Mouse (Mus musculus): Measurements from ENCODE around the gene Kmt2a. TPM values are rescaled to one million over a fixed set of nuclear protein-coding genes. Genes with fewer than 3 reads are reported as not detected.

Gene Kmt2a
- polyA plus RNA-seq, 1 experiment from 2014 or later = 12.0 TPM

- Histone ChIP-seq H3K4me1 (replicated peaks) (peaks cover 11% of the 10 kb centered on the region), H3K9ac (no peak overlapping the region), H3K27ac (ENCODE audit: poor library complexity, severe bottlenecking) (no peak overlapping the region), H3K36me3 (no peaks in the 10 kb centered on the region), H3K27me3 (replicated peaks) (no peaks in the 10 kb centered on the region), H3K9me3 (replicated peaks) (no peaks in the 10 kb centered on the region), H3K4me2 (no peak overlapping the region), H3K4me3 (no peak overlapping the region)
- WGBS = 59% methylated on average over 4 of the region's 4 CpGs
- ATAC-seq (ENCODE audit: insufficient number of reproducible peaks, low FRiP score) = no peak
These were observed 19.3 kb upstream of the Kmt2a start for GRCm38 (mm10) chr9:44900402-44900801.

GRCm38 (mm10) chr9:44899716-44900115 is 18.6 kb upstream of the Kmt2a start:
- ATAC-seq (ENCODE audit: insufficient number of reproducible peaks, low FRiP score) = no peak
- WGBS = 66% methylated on average over 3 of the region's 3 CpGs

GRCm38 (mm10) chr9:44897024-44897423 is 15.9 kb upstream of the Kmt2a start:
- H3K27ac ChIP-seq (ENCODE audit: poor library complexity, severe bottlenecking) = no peak overlapping the region
- no peak overlapping the region for H3K9ac ChIP-seq
- no peak overlapping the region for H3K4me2 ChIP-seq
- peaks cover 8% of the 10 kb centered on the region for H3K4me1 ChIP-seq (replicated peaks)
- WGBS = 57% methylated on average over 4 of the region's 4 CpGs
- ATAC-seq (ENCODE audit: insufficient number of reproducible peaks, low FRiP score) = no peak
- no peaks in the 10 kb centered on the region for H3K36me3 ChIP-seq
- no peaks in the 10 kb centered on the region for H3K27me3 ChIP-seq (replicated peaks)
- H3K9me3 ChIP-seq (replicated peaks) = no peaks in the 10 kb centered on the region
- H3K4me3 ChIP-seq = no peak overlapping the region

More at GRCm38 (mm10) chr9:44899716-44900115, 18.6 kb upstream of the Kmt2a start:
- no peak overlapping the region for H3K4me3 ChIP-seq
- H3K9me3 ChIP-seq (replicated peaks) = no peaks in the 10 kb centered on the region
- peaks cover 4% of the 10 kb centered on the region for H3K4me1 ChIP-seq (replicated peaks)
- no peak overlapping the region for H3K9ac ChIP-seq
- no peak overlapping the region for H3K27ac ChIP-seq (ENCODE audit: poor library complexity, severe bottlenecking)
- no peaks in the 10 kb centered on the region for H3K36me3 ChIP-seq
- no peaks in the 10 kb centered on the region for H3K27me3 ChIP-seq (replicated peaks)
- H3K4me2 ChIP-seq = no peak overlapping the region

- WGBS = 17% methylated on average over 3 of the region's 3 CpGs
- ATAC-seq (ENCODE audit: insufficient number of reproducible peaks, low FRiP score) = no peak
These were observed 11.6 kb upstream of the Kmt2a start for GRCm38 (mm10) chr9:44892664-44893063.

GRCm38 (mm10) chr9:44891210-44891609 is 10.1 kb upstream of the Kmt2a start:
- H3K27me3 ChIP-seq (replicated peaks) = peaks cover 6% of the 10 kb centered on the region; the same call in 1 of the 2 replicates
- no peaks in the 10 kb centered on the region for H3K36me3 ChIP-seq
- no peak for ATAC-seq (ENCODE audit: insufficient number of reproducible peaks, low FRiP score)
- peaks cover 8% of the 10 kb centered on the region for H3K4me1 ChIP-seq (replicated peaks)
- H3K4me3 ChIP-seq = no peak overlapping the region
- no peaks in the 10 kb centered on the region for H3K9me3 ChIP-seq (replicated peaks)
- no peak overlapping the region for H3K4me2 ChIP-seq
- WGBS = 83% methylated on average over 6 of the region's 6 CpGs
- H3K27ac ChIP-seq (ENCODE audit: poor library complexity, severe bottlenecking) = no peak overlapping the region
- H3K9ac ChIP-seq = no peak overlapping the region

More at GRCm38 (mm10) chr9:44892664-44893063, 11.6 kb upstream of the Kmt2a start:
- no peak overlapping the region for H3K27ac ChIP-seq (ENCODE audit: poor library complexity, severe bottlenecking)
- no peaks in the 10 kb centered on the region for H3K36me3 ChIP-seq
- no peak overlapping the region for H3K4me2 ChIP-seq
- H3K9me3 ChIP-seq (replicated peaks) = no peaks in the 10 kb centered on the region
- peaks cover 8% of the 10 kb centered on the region for H3K4me1 ChIP-seq (replicated peaks)
- H3K9ac ChIP-seq = no peak overlapping the region
- no peak overlapping the region for H3K4me3 ChIP-seq
- no peaks in the 10 kb centered on the region for H3K27me3 ChIP-seq (replicated peaks)

- Histone ChIP-seq H3K27ac (ENCODE audit: poor library complexity, severe bottlenecking) (no peak overlapping the region), H3K4me3 (no peak overlapping the region), H3K4me1 (replicated peaks) (peaks cover 8% of the 10 kb centered on the region), H3K9ac (no peak overlapping the region), H3K36me3 (no peaks in the 10 kb centered on the region), H3K4me2 (no peak overlapping the region), H3K9me3 (replicated peaks) (no peaks in the 10 kb centered on the region), H3K27me3 (replicated peaks) (peaks cover 9% of the 10 kb centered on the region; the same call in 1 of the 2 replicates)
- 36% methylated on average over 2 of the region's 2 CpGs for WGBS
- no peak for ATAC-seq (ENCODE audit: insufficient number of reproducible peaks, low FRiP score)
These were observed 9.0 kb upstream of the Kmt2a start for GRCm38 (mm10) chr9:44890122-44890521.

- no peak overlapping the region for H3K4me3 ChIP-seq
- no peaks in the 10 kb centered on the region for H3K9me3 ChIP-seq (replicated peaks)
- no peak overlapping the region for H3K4me2 ChIP-seq
- peaks cover 11% of the 10 kb centered on the region for H3K4me1 ChIP-seq (replicated peaks)
- H3K27me3 ChIP-seq (replicated peaks) = peaks cover 9% of the 10 kb centered on the region; the same call in 1 of the 2 replicates
- H3K9ac ChIP-seq = no peak overlapping the region
- no peak overlapping the region for H3K27ac ChIP-seq (ENCODE audit: poor library complexity, severe bottlenecking)
- no peak for ATAC-seq (ENCODE audit: insufficient number of reproducible peaks, low FRiP score)
- WGBS = 79% methylated on average over 7 of the region's 7 CpGs
- H3K36me3 ChIP-seq = no peaks in the 10 kb centered on the region
These were observed 7.1 kb upstream of the Kmt2a start for GRCm38 (mm10) chr9:44888114-44888624.

GRCm38 (mm10) chr9:44882981-44883569 is 2.0 kb upstream of the Kmt2a start:
- Histone ChIP-seq H3K27ac (ENCODE audit: poor library complexity, severe bottlenecking) (0 out of 2 replicates have a peak overlapping the region, but pooled peaks have one; percentile 96), H3K4me2 (peak overlapping the region; percentile 98), H3K4me3 (peak overlapping the region; percentile 87), H3K9me3 (replicated peaks) (no peaks in the 10 kb centered on the region), H3K4me1 (replicated peaks) (peaks cover 26% of the 10 kb centered on the region), H3K9ac (peak overlapping the region; percentile 86), H3K27me3 (replicated peaks) (peaks cover 9% of the 10 kb centered on the region; the same call in 1 of the 2 replicates), H3K36me3 (no peaks in the 10 kb centered on the region)
- under 1% methylated on average over 21 of the region's 21 CpGs for WGBS
- no peak for ATAC-seq (ENCODE audit: insufficient number of reproducible peaks, low FRiP score)

- Histone ChIP-seq H3K4me1 (replicated peaks) (peaks cover 27% of the 10 kb centered on the region), H3K4me3 (peak overlapping the region; percentile 87), H3K27me3 (replicated peaks) (peaks cover 9% of the 10 kb centered on the region; the same call in 1 of the 2 replicates), H3K36me3 (no peaks in the 10 kb centered on the region), H3K9me3 (replicated peaks) (no peaks in the 10 kb centered on the region), H3K4me2 (peak overlapping the region; percentile 98), H3K9ac (peak overlapping the region; percentile 86), H3K27ac (ENCODE audit: poor library complexity, severe bottlenecking) (peak overlapping the region; percentile 96)
- ATAC-seq (ENCODE audit: insufficient number of reproducible peaks, low FRiP score) = no peak
- under 1% methylated on average over 27 of the region's 27 CpGs for WGBS
These were observed 1.4 kb upstream of the Kmt2a start for GRCm38 (mm10) chr9:44882436-44882980.

GRCm38 (mm10) chr9:44881941-44882435 is 892 bp upstream of the Kmt2a start:
- peak overlapping the region; percentile 98 for H3K4me2 ChIP-seq
- H3K27me3 ChIP-seq (replicated peaks) = peaks cover 6% of the 10 kb centered on the region; the same call in 1 of the 2 replicates
- H3K9ac ChIP-seq = peak overlapping the region; percentile 86
- H3K4me1 ChIP-seq (replicated peaks) = peaks cover 33% of the 10 kb centered on the region
- peak overlapping the region; percentile 87 for H3K4me3 ChIP-seq
- H3K9me3 ChIP-seq (replicated peaks) = no peaks in the 10 kb centered on the region
- ATAC-seq (ENCODE audit: insufficient number of reproducible peaks, low FRiP score) = peak; percentile 70
- H3K36me3 ChIP-seq = 0 out of 2 replicates have a peak, but pooled peaks cover 4% of the 10 kb centered on the region
- peak overlapping the region; percentile 96 for H3K27ac ChIP-seq (ENCODE audit: poor library complexity, severe bottlenecking)
- under 1% methylated on average over 29 of the region's 29 CpGs for WGBS

GRCm38 (mm10) chr9:44880309-44881081 is 601 bp downstream of the Kmt2a start:
- Histone ChIP-seq H3K36me3 (0 out of 2 replicates have a peak, but pooled peaks cover 4% of the 10 kb centered on the region), H3K4me1 (replicated peaks) (peaks cover 46% of the 10 kb centered on the region), H3K27me3 (replicated peaks) (no peaks in the 10 kb centered on the region), H3K4me2 (peak overlapping the region; percentile 98), H3K9me3 (replicated peaks) (no peaks in the 10 kb centered on the region), H3K4me3 (peak overlapping the region; percentile 87), H3K9ac (peak overlapping the region; percentile 94), H3K27ac (ENCODE audit: poor library complexity, severe bottlenecking) (peak overlapping the region; percentile 96)
- under 1% methylated on average over 39 of the region's 44 CpGs for WGBS
- peak; percentile 27; the same call in 1 of the 2 replicates for ATAC-seq (ENCODE audit: insufficient number of reproducible peaks, low FRiP score)
